ENCODE assay signal across 8 mouse cellular contexts in the genomic region with DNA sequence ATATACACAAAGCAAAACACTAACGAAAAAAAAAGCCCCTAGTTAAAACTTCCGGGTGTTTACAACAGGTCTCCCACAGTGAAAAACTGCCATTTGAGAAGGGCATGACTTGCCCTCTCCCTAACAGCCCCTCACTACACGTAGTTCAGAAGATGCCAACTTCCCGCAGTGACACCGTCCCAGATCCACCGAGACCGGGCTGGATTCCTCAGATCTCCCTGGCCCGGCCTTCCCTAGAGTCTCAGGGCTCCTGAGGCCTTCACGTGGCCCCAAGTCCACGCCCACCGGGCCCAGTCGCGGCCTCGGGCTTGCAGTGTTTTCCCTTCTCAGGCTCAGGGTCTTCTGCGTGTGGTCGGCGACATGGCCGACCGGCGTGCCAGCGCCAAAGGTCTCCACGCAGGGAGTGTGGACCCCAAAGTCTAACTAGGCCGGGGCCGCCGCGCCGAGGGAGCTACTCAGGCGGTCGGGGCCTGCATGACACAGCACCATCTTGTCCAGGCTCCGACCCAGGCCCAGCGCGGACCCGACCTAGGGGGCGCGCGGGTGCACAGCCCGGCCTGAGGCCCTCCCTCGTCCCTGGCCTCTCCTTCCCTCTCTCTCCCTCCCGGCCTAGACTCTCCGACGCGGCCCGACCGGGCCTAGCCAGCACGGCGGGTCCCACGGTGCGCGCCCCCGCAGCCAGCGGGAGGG. TPM values are rescaled to one million over a fixed set of nuclear protein-coding genes. Genes with fewer than 3 reads are reported as not detected.
DNase-seq lines count a peak whose midpoint lies in the region; ATAC-seq and TF ChIP-seq lines count a peak whose summit lies in the region.

No protein-coding gene starts in this region.

- H3K9me3 ChIP-seq in embryonic facial prominence, embryonic 14.5 days (ENCODE audit: control insufficient read depth, low read length): no peaks in the 10 kb centered on the region
- no peaks in the 10 kb centered on the region for H3K9me3 ChIP-seq in limb, embryonic 15.5 days
- no peaks in the 10 kb centered on the region for H3K9me3 ChIP-seq in midbrain, postnatal 0 days (ENCODE audit: low read length)

- peak overlapping the region; percentile 99 for H3K27ac ChIP-seq in embryonic facial prominence, embryonic 14.5 days (replicated peaks; ENCODE audit: low read depth, low read length)
- H3K27ac ChIP-seq in limb, embryonic 15.5 days: peak overlapping the region; percentile 100
- H3K27ac ChIP-seq in midbrain, postnatal 0 days (ENCODE audit: low read depth, low read length): peak overlapping the region; percentile 99

- peaks cover 19% of the 10 kb centered on the region for H3K4me1 ChIP-seq in embryonic facial prominence, embryonic 14.5 days (ENCODE audit: control insufficient read depth, insufficient read depth, low read length)
- peaks cover 15% of the 10 kb centered on the region; the same call in 1 of the 2 replicates for H3K4me1 ChIP-seq in limb, embryonic 15.5 days
- peaks cover 11% of the 10 kb centered on the region; the same call in 1 of the 2 replicates for H3K4me1 ChIP-seq in midbrain, postnatal 0 days (ENCODE audit: insufficient read depth, low read length)

- TF ChIP-seq CTCF in midbrain, postnatal 0 days (IDR thresholded peaks at IDR 0.05): peak; percentile 44

- H3K27me3 ChIP-seq in embryonic facial prominence, embryonic 14.5 days (replicated peaks; ENCODE audit: control insufficient read depth, insufficient read depth, low read length): no peaks in the 10 kb centered on the region
- H3K27me3 ChIP-seq in limb, embryonic 15.5 days: no peaks in the 10 kb centered on the region
- H3K27me3 ChIP-seq in midbrain, postnatal 0 days (ENCODE audit: insufficient read depth, low read length): no peaks in the 10 kb centered on the region

- H3K4me3 ChIP-seq in embryonic facial prominence, embryonic 14.5 days (ENCODE audit: low read depth, low read length): peak overlapping the region; percentile 94
- H3K4me3 ChIP-seq in limb, embryonic 15.5 days: peak overlapping the region; percentile 94
- peak overlapping the region; percentile 97 for H3K4me3 ChIP-seq in midbrain, postnatal 0 days (ENCODE audit: low read depth, low read length)

- peak overlapping the region; percentile 94 for H3K4me2 ChIP-seq in embryonic facial prominence, embryonic 14.5 days (ENCODE audit: low read depth, low read length)
- peak overlapping the region; percentile 58 for H3K4me2 ChIP-seq in limb, embryonic 15.5 days
- H3K4me2 ChIP-seq in midbrain, postnatal 0 days (ENCODE audit: low read depth, low read length, poor library complexity, severe bottlenecking): peak overlapping the region; percentile 82

- H3K9ac ChIP-seq in embryonic facial prominence, embryonic 14.5 days (ENCODE audit: low read depth, low read length): peak overlapping the region; percentile 96
- peak overlapping the region; percentile 97 for H3K9ac ChIP-seq in limb, embryonic 15.5 days
- H3K9ac ChIP-seq in midbrain, postnatal 0 days (replicated peaks; ENCODE audit: low read length, poor library complexity, severe bottlenecking): peak overlapping the region; percentile 98

- peaks cover 26% of the 10 kb centered on the region for H3K36me3 ChIP-seq in embryonic facial prominence, embryonic 14.5 days (ENCODE audit: control insufficient read depth, insufficient read depth, low read length)
- H3K36me3 ChIP-seq in limb, embryonic 15.5 days: peaks cover 22% of the 10 kb centered on the region
- peaks cover 7% of the 10 kb centered on the region; the same call in 1 of the 2 replicates for H3K36me3 ChIP-seq in midbrain, postnatal 0 days (ENCODE audit: insufficient read depth, low read length)

- under 1% methylated on average over 30 of the region's 51 CpGs for WGBS in embryonic facial prominence, embryonic 14.5 days
- WGBS in limb, embryonic 15.5 days: under 1% methylated on average over 51 of the region's 51 CpGs
- under 1% methylated on average over 45 of the region's 51 CpGs for WGBS in midbrain, postnatal 0 days

- peak; percentile 78 for ATAC-seq in embryonic facial prominence, embryonic 14.5 days (ENCODE audit: low read depth)
- ATAC-seq in limb, embryonic 15.5 days (ENCODE audit: insufficient number of reproducible peaks, low FRiP score, low TSS enrichment, low read depth): peak; percentile 68
- ATAC-seq in midbrain, postnatal 0 days (ENCODE audit: low FRiP score): peak; percentile 70

- peak; percentile 85 for DNase-seq in 416B (ENCODE audit: low read depth)
- DNase-seq in adrenal gland, postnatal 4 days (ENCODE audit: low spot score in 2 of 2): peak; percentile 44 to 67
- DNase-seq in embryonic facial prominence, embryonic 14.5 days (ENCODE audit: low spot score): peak; percentile 86
- peak; percentile 60 for DNase-seq in heart, adult 8-10 months (ENCODE audit: low spot score)
- peak; percentile 83 for DNase-seq in kidney, adult 9 months
- peak; percentile 71 for DNase-seq in midbrain, postnatal 0 days (ENCODE audit: low spot score)
- peak; percentile 73 to 79 for DNase-seq in spleen, postnatal 10 days (ENCODE audit: low spot score in 2 of 2)

RNA-seq across cellular contexts. Expression of a gene that starts 0.7 kb away (rescaled TPM):
- total RNA-seq in adrenal gland, postnatal 4 days (2021): 100 to 1,000 TPM; 283 to 294 TPM
- 471 and 523 TPM in 2 replicates for polyA plus RNA-seq in embryonic facial prominence, embryonic 14.5 days (2014; fragmentation: Nextera tagmentation; extraction: Ambion mirVana)
- total RNA-seq in heart, adult 8-10 months (2022): 100 to 1,000 TPM; 255 to 280 (median 263) TPM
- polyA plus RNA-seq in limb, embryonic 15.5 days (2015; fragmentation: Nextera tagmentation; extraction: Ambion mirVana): 505 and 519 TPM in 2 replicates
- 192 and 242 TPM in 2 replicates for total RNA-seq in midbrain, postnatal 0 days (2014; rRNA removed)
- 448 and 464 TPM in 2 replicates for polyA plus RNA-seq in midbrain, postnatal 0 days (2015; fragmentation: Nextera tagmentation; extraction: Ambion mirVana)

RNA-seq across cellular contexts. Expression of a gene that starts 10.7 kb away (rescaled TPM):
- 10 to 100 TPM; 11.7 to 14.9 TPM for total RNA-seq in adrenal gland, postnatal 4 days (2021)
- polyA plus RNA-seq in embryonic facial prominence, embryonic 14.5 days (2014; fragmentation: Nextera tagmentation; extraction: Ambion mirVana): 14.8 and 16.6 TPM in 2 replicates
- total RNA-seq in heart, adult 8-10 months (2022): 1 to 10 TPM; 1.7 to 2.8 (median 2.2) TPM
- 20.7 and 26.1 TPM in 2 replicates for polyA plus RNA-seq in limb, embryonic 15.5 days (2015; fragmentation: Nextera tagmentation; extraction: Ambion mirVana)
- total RNA-seq in midbrain, postnatal 0 days (2014; rRNA removed): 15.0 and 18.2 TPM in 2 replicates
- 14.2 and 14.3 TPM in 2 replicates for polyA plus RNA-seq in midbrain, postnatal 0 days (2015; fragmentation: Nextera tagmentation; extraction: Ambion mirVana)

RNA-seq across cellular contexts. Expression of a gene that starts 26.0 kb away (rescaled TPM):
- 10 to 100 TPM; 21.7 to 25.0 TPM for total RNA-seq in adrenal gland, postnatal 4 days (2021)
- 16.6 and 18.8 TPM in 2 replicates for polyA plus RNA-seq in embryonic facial prominence, embryonic 14.5 days (2014; fragmentation: Nextera tagmentation; extraction: Ambion mirVana)
- 10 to 100 TPM; 19.6 to 27.4 (median 23.6) TPM for total RNA-seq in heart, adult 8-10 months (2022)
- polyA plus RNA-seq in limb, embryonic 15.5 days (2015; fragmentation: Nextera tagmentation; extraction: Ambion mirVana): 22.7 and 23.1 TPM in 2 replicates
- 30.5 and 33.4 TPM in 2 replicates for total RNA-seq in midbrain, postnatal 0 days (2014; rRNA removed)
- polyA plus RNA-seq in midbrain, postnatal 0 days (2015; fragmentation: Nextera tagmentation; extraction: Ambion mirVana): 24.4 and 26.1 TPM in 2 replicates

RNA-seq across cellular contexts. Expression of a gene that starts 30.2 kb away (rescaled TPM):
- total RNA-seq in adrenal gland, postnatal 4 days (2021): not detected
- polyA plus RNA-seq in embryonic facial prominence, embryonic 14.5 days (2014; fragmentation: Nextera tagmentation; extraction: Ambion mirVana): 0.28 and 0.75 TPM in 2 replicates
- not detected for total RNA-seq in heart, adult 8-10 months (2022)
- 0.42 and 0.55 TPM in 2 replicates for polyA plus RNA-seq in limb, embryonic 15.5 days (2015; fragmentation: Nextera tagmentation; extraction: Ambion mirVana)
- not detected in 2 replicates for total RNA-seq in midbrain, postnatal 0 days (2014; rRNA removed)
- 0.19 and 0.48 TPM in 2 replicates for polyA plus RNA-seq in midbrain, postnatal 0 days (2015; fragmentation: Nextera tagmentation; extraction: Ambion mirVana)

RNA-seq across cellular contexts. Expression of a gene that starts 31.9 kb away (rescaled TPM):
- total RNA-seq in adrenal gland, postnatal 4 days (2021): 100 to 1,000 TPM; 193 to 202 TPM
- polyA plus RNA-seq in embryonic facial prominence, embryonic 14.5 days (2014; fragmentation: Nextera tagmentation; extraction: Ambion mirVana): 285 and 305 TPM in 2 replicates
- 100 to 1,000 TPM; 104 to 110 (median 108) TPM for total RNA-seq in heart, adult 8-10 months (2022)
- 286 and 303 TPM in 2 replicates for polyA plus RNA-seq in limb, embryonic 15.5 days (2015; fragmentation: Nextera tagmentation; extraction: Ambion mirVana)
- total RNA-seq in midbrain, postnatal 0 days (2014; rRNA removed): 89.6 and 102 TPM in 2 replicates
- 230 and 241 TPM in 2 replicates for polyA plus RNA-seq in midbrain, postnatal 0 days (2015; fragmentation: Nextera tagmentation; extraction: Ambion mirVana)

Comparison
In these comparisons a context has a peak if more than half of its experiments do, and no peak if none do; other contexts are left out.
1. Peak in every context shown above with its lines: DNase-seq, ATAC-seq, H3K4me3 ChIP-seq and H3K27ac ChIP-seq.